In genomic region chr2:76099726-76100347, GRCm38 (mm10) we compare ENCODE assay signal across 23 mouse cellular contexts.
DNase-seq lines count a peak whose midpoint lies in the region; ATAC-seq and TF ChIP-seq lines count a peak whose summit lies in the region.
"Had no signal": no experiment of that assay in that cellular context is flagged by ENCODE, and none has a peak within 500 bp of the region (broad histone marks: within the 10 kb centered on the region; RNA-seq: fewer than 3 reads in every experiment).

No protein-coding gene starts in this region.

- no peaks in the 10 kb centered on the region for H3K9me3 ChIP-seq in kidney, embryonic 16.5 days (ENCODE audit: low read length)
- H3K9me3 ChIP-seq in lung, embryonic 16.5 days (ENCODE audit: control insufficient read depth, low read length): no peaks in the 10 kb centered on the region
- no peaks in the 10 kb centered on the region for H3K9me3 ChIP-seq in stomach, postnatal 0 days (ENCODE audit: control insufficient read depth, low read length)
- no peaks in the 10 kb centered on the region for H3K9me3 ChIP-seq in hindbrain, embryonic 10.5 days
- H3K9me3 ChIP-seq: forebrain, embryonic 10.5 days; midbrain, embryonic 12.5 days; neural tube, embryonic 12.5 days had no signal

- no peak for TF ChIP-seq POLR2A in kidney, adult 2 months (IDR thresholded peaks at IDR 0.05; ENCODE audit: low read depth, low read length)
- TF ChIP-seq POLR2A in lung, adult 2 months (IDR thresholded peaks at IDR 0.05; ENCODE audit: borderline replicate concordance, extremely low read depth, low read depth, low read length): no peak

- H3K4me2 ChIP-seq in kidney, embryonic 16.5 days (replicated peaks; ENCODE audit: low read depth, low read length): no peak overlapping the region
- H3K4me2 ChIP-seq in lung, embryonic 16.5 days (ENCODE audit: low read depth, low read length): no peak overlapping the region
- no peak overlapping the region for H3K4me2 ChIP-seq in stomach, postnatal 0 days (replicated peaks; ENCODE audit: low read depth)
- H3K4me2 ChIP-seq: hindbrain, embryonic 14.5 days; liver, embryonic 11.5 days; midbrain, embryonic 12.5 days; neural tube, embryonic 12.5 days had no signal

- peak; percentile 27 for DNase-seq in adrenal gland, postnatal 10 days
- no peak for DNase-seq in adrenal gland, adult 2 months
- no peak for DNase-seq in kidney, adult 2 months
- DNase-seq in lung, adult 2 months: no peak
- no peak for DNase-seq in stomach, postnatal 0 days (ENCODE audit: low spot score)
- no peak for DNase-seq in hindbrain, embryonic 10.5 days (ENCODE audit: low spot score)
- DNase-seq: adrenal gland, postnatal 25 days; cerebellum, adult 18-20 months; cerebellum, postnatal 25 days; forebrain, postnatal 0 days; gastrocnemius, postnatal 36 days; heart, postnatal 10 days; thymus, postnatal 4 days had no signal

- no peak for TF ChIP-seq CTCF in kidney, adult 2 months (conservative IDR thresholded peaks at IDR 0.05; ENCODE audit: insufficient read depth, insufficient read length, low read depth, low read length)
- TF ChIP-seq CTCF in lung, adult 2 months (IDR thresholded peaks at IDR 0.05; ENCODE audit: insufficient read depth, low read length): no peak
- no peak for TF ChIP-seq CTCF in stomach, postnatal 0 days (IDR thresholded peaks at IDR 0.05; ENCODE audit: low read depth)

- H3K4me3 ChIP-seq in kidney, embryonic 16.5 days (ENCODE audit: low read length): no peak overlapping the region
- no peak overlapping the region for H3K4me3 ChIP-seq in kidney, adult 2 months (ENCODE audit: insufficient read depth, low read depth, low read length)
- H3K4me3 ChIP-seq in lung, embryonic 16.5 days (ENCODE audit: low read length): no peak overlapping the region
- no peak overlapping the region for H3K4me3 ChIP-seq in lung, adult 2 months (replicated peaks; ENCODE audit: extremely low read depth, low read depth, low read length)
- H3K4me3 ChIP-seq in stomach, postnatal 0 days (ENCODE audit: low read depth, low read length): no peak overlapping the region
- H3K4me3 ChIP-seq in hindbrain, embryonic 10.5 days: no peak overlapping the region
- H3K4me3 ChIP-seq: forebrain, embryonic 10.5 days; midbrain, embryonic 12.5 days; neural tube, embryonic 12.5 days had no signal

- peaks cover 28% of the 10 kb centered on the region for H3K4me1 ChIP-seq in kidney, embryonic 16.5 days (ENCODE audit: insufficient read depth, low read length)
- no peaks in the 10 kb centered on the region for H3K4me1 ChIP-seq in kidney, adult 2 months (ENCODE audit: control insufficient read depth, insufficient read depth, low read length)
- H3K4me1 ChIP-seq in lung, embryonic 16.5 days (replicated peaks; ENCODE audit: control insufficient read depth, insufficient read depth, low read length): peaks cover 28% of the 10 kb centered on the region
- peaks cover 8% of the 10 kb centered on the region for H3K4me1 ChIP-seq in lung, adult 2 months (ENCODE audit: control insufficient read depth, insufficient read depth, low read length)
- H3K4me1 ChIP-seq in stomach, postnatal 0 days (replicated peaks; ENCODE audit: control insufficient read depth, insufficient read depth): 0 out of 2 replicates have a peak, but pooled peaks cover 3% of the 10 kb centered on the region
- peaks cover 29% of the 10 kb centered on the region for H3K4me1 ChIP-seq in hindbrain, embryonic 10.5 days (replicated peaks)
- H3K4me1 ChIP-seq: midbrain, embryonic 12.5 days had no signal

- 0 out of 2 replicates have a peak, but pooled peaks have one; percentile 29 for ATAC-seq in kidney, embryonic 16.5 days (ENCODE audit: low FRiP score, low TSS enrichment)
- ATAC-seq in lung, embryonic 16.5 days (ENCODE audit: low read depth): peak; percentile 86
- no peak for ATAC-seq in stomach, postnatal 0 days (ENCODE audit: low FRiP score, low TSS enrichment)
- ATAC-seq: CD4-positive, CD25-positive, alpha-beta regulatory T cell, adult 4 months; forebrain, postnatal 0 days; Patski had no signal

- no peaks in the 10 kb centered on the region for H3K36me3 ChIP-seq in kidney, embryonic 16.5 days (ENCODE audit: insufficient read depth, low read length)
- H3K36me3 ChIP-seq in kidney, adult 2 months (ENCODE audit: control insufficient read depth, insufficient read depth, low read length): no peaks in the 10 kb centered on the region
- no peaks in the 10 kb centered on the region for H3K36me3 ChIP-seq in lung, embryonic 16.5 days (ENCODE audit: control insufficient read depth, insufficient read depth, low read length)
- no peaks in the 10 kb centered on the region for H3K36me3 ChIP-seq in stomach, postnatal 0 days (ENCODE audit: control insufficient read depth, insufficient read depth, low read length)
- no peaks in the 10 kb centered on the region for H3K36me3 ChIP-seq in hindbrain, embryonic 10.5 days
- H3K36me3 ChIP-seq: forebrain, embryonic 10.5 days; midbrain, embryonic 12.5 days; neural tube, embryonic 12.5 days had no signal

- H3K9ac ChIP-seq in kidney, embryonic 16.5 days (replicated peaks; ENCODE audit: low read length): no peak overlapping the region
- H3K9ac ChIP-seq in lung, embryonic 16.5 days (ENCODE audit: low read length): no peak overlapping the region
- H3K9ac ChIP-seq in stomach, postnatal 0 days (ENCODE audit: low read length): no peak overlapping the region
- H3K9ac ChIP-seq: forebrain, postnatal 0 days; hindbrain, embryonic 14.5 days; midbrain, embryonic 12.5 days; neural tube, embryonic 12.5 days had no signal

- 47% methylated on average over 9 of the region's 9 CpGs for WGBS in kidney, embryonic 16.5 days
- WGBS in kidney, adult 2 months: 77% methylated on average over 9 of the region's 9 CpGs
- 32% methylated on average over 9 of the region's 9 CpGs for WGBS in lung, embryonic 16.5 days
- WGBS in lung, adult 2 months: 71% methylated on average over 9 of the region's 9 CpGs
- 45% methylated on average over 9 of the region's 9 CpGs for WGBS in stomach, postnatal 0 days
- 62% methylated on average over 9 of the region's 9 CpGs for WGBS in hindbrain, embryonic 10.5 days

- H3K27me3 ChIP-seq in kidney, embryonic 16.5 days (ENCODE audit: insufficient read depth, low read length): no peaks in the 10 kb centered on the region
- no peaks in the 10 kb centered on the region for H3K27me3 ChIP-seq in kidney, adult 2 months (replicated peaks; ENCODE audit: control insufficient read depth, insufficient read depth, low read length)
- H3K27me3 ChIP-seq in lung, embryonic 16.5 days (ENCODE audit: control insufficient read depth, insufficient read depth, low read depth, low read length): no peaks in the 10 kb centered on the region
- no peaks in the 10 kb centered on the region for H3K27me3 ChIP-seq in stomach, postnatal 0 days (ENCODE audit: control insufficient read depth, insufficient read depth, low read length)
- H3K27me3 ChIP-seq in hindbrain, embryonic 10.5 days (ENCODE audit: insufficient read depth, poor library complexity, severe bottlenecking): peaks cover 19% of the 10 kb centered on the region
- H3K27me3 ChIP-seq: midbrain, embryonic 12.5 days; neural tube, embryonic 12.5 days had no signal

- TF ChIP-seq EP300 in stomach, postnatal 0 days (optimal IDR thresholded peaks at IDR 0.05): no peak

- peak overlapping the region; percentile 85 for H3K27ac ChIP-seq in kidney, embryonic 16.5 days (ENCODE audit: low read length)
- H3K27ac ChIP-seq in kidney, adult 2 months (ENCODE audit: insufficient read depth, low read depth, low read length): no peak overlapping the region
- H3K27ac ChIP-seq in lung, embryonic 16.5 days (ENCODE audit: low read length): peak overlapping the region; percentile 88
- peak overlapping the region; percentile 56; the same call in 1 of the 2 replicates for H3K27ac ChIP-seq in stomach, postnatal 0 days (replicated peaks)
- H3K27ac ChIP-seq in hindbrain, embryonic 10.5 days: no peak overlapping the region
- H3K27ac ChIP-seq: forebrain, embryonic 10.5 days; hindbrain, embryonic 14.5 days; macrophage; midbrain, embryonic 12.5 days; neural tube, embryonic 12.5 days had no signal

Comparison
In these comparisons a context has a peak if more than half of its experiments do, and no peak if none do; other contexts are left out.
1. H3K27ac ChIP-seq: peak in kidney, embryonic 16.5 days (single experiment), lung, embryonic 16.5 days (single experiment) and stomach, postnatal 0 days (single experiment); none in kidney, adult 2 months (single experiment) and hindbrain, embryonic 10.5 days (single experiment).